Mouse (Mus musculus): ENCODE results near the gene Ggta1. TPM values are rescaled to one million over a fixed set of nuclear protein-coding genes. Genes with fewer than 3 reads are reported as not detected.
A peak's percentile ranks its signal among the peaks of the same experiment; 100 is the strongest.

The Ggta1 gene
- polyA plus RNA-seq, 1 experiment from 2014 or later: 7.1 TPM

- H3K27ac ChIP-seq (ENCODE audit: low read depth, low read length): no peak overlapping the region
- no peak overlapping the region for H3K4me2 ChIP-seq (ENCODE audit: low read length)
- H3K4me3 ChIP-seq (ENCODE audit: low read length): no peak overlapping the region
- WGBS: 86% methylated on average over 9 of the region's 9 CpGs
- no peaks in the 10 kb centered on the region for H3K36me3 ChIP-seq (ENCODE audit: control insufficient read depth, insufficient read depth, low read length)
- no peaks in the 10 kb centered on the region for H3K27me3 ChIP-seq (replicated peaks; ENCODE audit: control insufficient read depth, insufficient read depth, low read length)
- no peaks in the 10 kb centered on the region; the same call in 1 of the 2 replicates for H3K4me1 ChIP-seq (ENCODE audit: control insufficient read depth, insufficient read depth, low read depth, low read length)
- H3K9me3 ChIP-seq (ENCODE audit: control insufficient read depth, low read length): no peaks in the 10 kb centered on the region
- no peak for ATAC-seq
- H3K9ac ChIP-seq (ENCODE audit: low read depth, low read length): no peak overlapping the region
These were observed 20.4 kb upstream of the Ggta1 start for GRCm38 (mm10) chr2:35483402-35483801.

- Histone ChIP-seq H3K9ac (ENCODE audit: low read depth, low read length) (no peak overlapping the region), H3K36me3 (ENCODE audit: control insufficient read depth, insufficient read depth, low read length) (no peaks in the 10 kb centered on the region), H3K27ac (ENCODE audit: low read depth, low read length) (no peak overlapping the region), H3K4me2 (ENCODE audit: low read length) (no peak overlapping the region), H3K4me3 (ENCODE audit: low read length) (no peak overlapping the region), H3K27me3 (replicated peaks; ENCODE audit: control insufficient read depth, insufficient read depth, low read length) (no peaks in the 10 kb centered on the region), H3K9me3 (ENCODE audit: control insufficient read depth, low read length) (no peaks in the 10 kb centered on the region), H3K4me1 (ENCODE audit: control insufficient read depth, insufficient read depth, low read depth, low read length) (no peaks in the 10 kb centered on the region; the same call in 1 of the 2 replicates)
- ATAC-seq: peak; percentile 66
- 43% methylated on average over 7 of the region's 7 CpGs for WGBS
These were observed 18.4 kb upstream of the Ggta1 start for GRCm38 (mm10) chr2:35481322-35481990.

- H3K27me3 ChIP-seq (replicated peaks; ENCODE audit: control insufficient read depth, insufficient read depth, low read length): no peaks in the 10 kb centered on the region
- no peak overlapping the region for H3K9ac ChIP-seq (ENCODE audit: low read depth, low read length)
- no peaks in the 10 kb centered on the region for H3K36me3 ChIP-seq (ENCODE audit: control insufficient read depth, insufficient read depth, low read length)
- no peaks in the 10 kb centered on the region for H3K9me3 ChIP-seq (ENCODE audit: control insufficient read depth, low read length)
- no peak overlapping the region for H3K4me3 ChIP-seq (ENCODE audit: low read length)
- no peaks in the 10 kb centered on the region; the same call in 1 of the 2 replicates for H3K4me1 ChIP-seq (ENCODE audit: control insufficient read depth, insufficient read depth, low read depth, low read length)
- no peak overlapping the region for H3K4me2 ChIP-seq (ENCODE audit: low read length)
- 65% methylated on average over 3 of the region's 3 CpGs for WGBS
- H3K27ac ChIP-seq (ENCODE audit: low read depth, low read length): no peak overlapping the region
- no peak for ATAC-seq
These were observed 17.0 kb upstream of the Ggta1 start for GRCm38 (mm10) chr2:35480073-35480472.

- Histone ChIP-seq H3K4me2 (ENCODE audit: low read length) (no peak overlapping the region), H3K27me3 (replicated peaks; ENCODE audit: control insufficient read depth, insufficient read depth, low read length) (no peaks in the 10 kb centered on the region), H3K9me3 (ENCODE audit: control insufficient read depth, low read length) (no peaks in the 10 kb centered on the region), H3K9ac (ENCODE audit: low read depth, low read length) (no peak overlapping the region), H3K27ac (ENCODE audit: low read depth, low read length) (no peak overlapping the region), H3K4me1 (ENCODE audit: control insufficient read depth, insufficient read depth, low read depth, low read length) (no peaks in the 10 kb centered on the region; the same call in 1 of the 2 replicates), H3K36me3 (ENCODE audit: control insufficient read depth, insufficient read depth, low read length) (no peaks in the 10 kb centered on the region), H3K4me3 (ENCODE audit: low read length) (no peak overlapping the region)
- ATAC-seq: no peak
- WGBS: 57% methylated on average over 3 of the region's 3 CpGs
These were observed 15.7 kb upstream of the Ggta1 start for GRCm38 (mm10) chr2:35478812-35479122.

GRCm38 (mm10) chr2:35477999-35478811, 15.2 kb upstream of the Ggta1 start:
- no peak overlapping the region for H3K9ac ChIP-seq (ENCODE audit: low read depth, low read length)
- H3K27me3 ChIP-seq (replicated peaks; ENCODE audit: control insufficient read depth, insufficient read depth, low read length): no peaks in the 10 kb centered on the region
- no peak overlapping the region for H3K4me3 ChIP-seq (ENCODE audit: low read length)
- H3K4me1 ChIP-seq (ENCODE audit: control insufficient read depth, insufficient read depth, low read depth, low read length): no peaks in the 10 kb centered on the region; the same call in 1 of the 2 replicates
- H3K9me3 ChIP-seq (ENCODE audit: control insufficient read depth, low read length): no peaks in the 10 kb centered on the region
- H3K4me2 ChIP-seq (ENCODE audit: low read length): no peak overlapping the region
- H3K36me3 ChIP-seq (ENCODE audit: control insufficient read depth, insufficient read depth, low read length): no peaks in the 10 kb centered on the region
- WGBS: 81% methylated on average over 10 of the region's 10 CpGs
- ATAC-seq: no peak
- H3K27ac ChIP-seq (ENCODE audit: low read depth, low read length): no peak overlapping the region

GRCm38 (mm10) chr2:35477321-35477720, 14.3 kb upstream of the Ggta1 start:
- Histone ChIP-seq H3K9ac (ENCODE audit: low read depth, low read length) (no peak overlapping the region), H3K9me3 (ENCODE audit: control insufficient read depth, low read length) (no peaks in the 10 kb centered on the region), H3K4me3 (ENCODE audit: low read length) (no peak overlapping the region), H3K27me3 (replicated peaks; ENCODE audit: control insufficient read depth, insufficient read depth, low read length) (no peaks in the 10 kb centered on the region), H3K27ac (ENCODE audit: low read depth, low read length) (no peak overlapping the region), H3K4me2 (ENCODE audit: low read length) (no peak overlapping the region), H3K36me3 (ENCODE audit: control insufficient read depth, insufficient read depth, low read length) (no peaks in the 10 kb centered on the region), H3K4me1 (ENCODE audit: control insufficient read depth, insufficient read depth, low read depth, low read length) (no peaks in the 10 kb centered on the region; the same call in 1 of the 2 replicates)
- WGBS: 88% methylated on average over 6 of the region's 6 CpGs
- no peak for ATAC-seq

- H3K4me2 ChIP-seq (ENCODE audit: low read length): no peak overlapping the region
- no peak overlapping the region for H3K9ac ChIP-seq (ENCODE audit: low read depth, low read length)
- WGBS: 96% methylated on average over 1 of the region's 1 CpGs
- H3K9me3 ChIP-seq (ENCODE audit: control insufficient read depth, low read length): no peaks in the 10 kb centered on the region
- no peak overlapping the region for H3K4me3 ChIP-seq (ENCODE audit: low read length)
- no peaks in the 10 kb centered on the region for H3K4me1 ChIP-seq (ENCODE audit: control insufficient read depth, insufficient read depth, low read depth, low read length)
- H3K36me3 ChIP-seq (ENCODE audit: control insufficient read depth, insufficient read depth, low read length): no peaks in the 10 kb centered on the region
- no peak overlapping the region for H3K27ac ChIP-seq (ENCODE audit: low read depth, low read length)
- H3K27me3 ChIP-seq (replicated peaks; ENCODE audit: control insufficient read depth, insufficient read depth, low read length): no peaks in the 10 kb centered on the region
- no peak for ATAC-seq
These were observed 11.9 kb upstream of the Ggta1 start for GRCm38 (mm10) chr2:35474916-35475315.

GRCm38 (mm10) chr2:35469266-35469665, 6.2 kb upstream of the Ggta1 start:
- Histone ChIP-seq H3K9me3 (ENCODE audit: control insufficient read depth, low read length) (no peaks in the 10 kb centered on the region), H3K4me1 (ENCODE audit: control insufficient read depth, insufficient read depth, low read depth, low read length) (no peaks in the 10 kb centered on the region), H3K27ac (ENCODE audit: low read depth, low read length) (no peak overlapping the region), H3K4me3 (ENCODE audit: low read length) (no peak overlapping the region), H3K36me3 (ENCODE audit: control insufficient read depth, insufficient read depth, low read length) (no peaks in the 10 kb centered on the region), H3K4me2 (ENCODE audit: low read length) (no peak overlapping the region), H3K9ac (ENCODE audit: low read depth, low read length) (no peak overlapping the region), H3K27me3 (replicated peaks; ENCODE audit: control insufficient read depth, insufficient read depth, low read length) (no peaks in the 10 kb centered on the region)
- no peak for ATAC-seq
- 85% methylated on average over 3 of the region's 3 CpGs for WGBS

- H3K9ac ChIP-seq (ENCODE audit: low read depth, low read length): no peak overlapping the region
- no peak overlapping the region for H3K27ac ChIP-seq (ENCODE audit: low read depth, low read length)
- WGBS: 78% methylated on average over 2 of the region's 2 CpGs
- no peaks in the 10 kb centered on the region for H3K27me3 ChIP-seq (replicated peaks; ENCODE audit: control insufficient read depth, insufficient read depth, low read length)
- no peaks in the 10 kb centered on the region for H3K36me3 ChIP-seq (ENCODE audit: control insufficient read depth, insufficient read depth, low read length)
- H3K9me3 ChIP-seq (ENCODE audit: control insufficient read depth, low read length): no peaks in the 10 kb centered on the region
- H3K4me3 ChIP-seq (ENCODE audit: low read length): no peak overlapping the region
- ATAC-seq: no peak
- no peaks in the 10 kb centered on the region for H3K4me1 ChIP-seq (ENCODE audit: control insufficient read depth, insufficient read depth, low read depth, low read length)
- no peak overlapping the region for H3K4me2 ChIP-seq (ENCODE audit: low read length)
These were observed 5.2 kb upstream of the Ggta1 start for GRCm38 (mm10) chr2:35468276-35468675.

All from hindbrain, embryonic 16.5 days (tissue).